Mouse (Mus musculus): ENCODE measurements at regions not wholly inside any gene's neighbourhood (a gene's known extent, or its start where the extent isn't known, plus 50 kb on each side); places are given as distances from the start of the nearest gene placed in this dataset.

DNA sequence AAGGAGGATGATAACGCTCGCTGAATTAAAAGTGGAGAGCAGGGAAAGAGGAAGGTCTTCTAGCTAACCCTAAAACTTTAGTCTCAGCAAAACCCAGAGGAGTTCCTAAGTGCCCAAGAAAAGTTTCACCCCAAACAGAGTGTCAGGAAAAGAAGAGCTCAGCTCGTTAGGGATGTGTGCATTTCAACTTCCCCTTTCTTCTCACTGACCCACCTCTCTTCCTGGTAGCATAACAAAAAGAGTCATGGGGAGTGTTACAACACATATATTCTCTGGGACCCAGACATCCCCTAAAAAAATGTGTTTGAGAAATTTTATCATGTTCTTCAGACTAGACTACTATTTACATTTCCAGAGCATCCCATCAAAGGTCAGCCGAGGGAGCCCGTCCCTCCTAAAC is 432.6 kb downstream of the Mctp2 start:
- peak; percentile 93 for ATAC-seq (replicated peaks; ENCODE audit: poor library complexity, severe bottlenecking)

- no peak for ATAC-seq (replicated peaks; ENCODE audit: poor library complexity, severe bottlenecking)
Observed at GRCm38 (mm10) chr7:71872912-71873311, 433.5 kb downstream of the Mctp2 start.

DNA sequence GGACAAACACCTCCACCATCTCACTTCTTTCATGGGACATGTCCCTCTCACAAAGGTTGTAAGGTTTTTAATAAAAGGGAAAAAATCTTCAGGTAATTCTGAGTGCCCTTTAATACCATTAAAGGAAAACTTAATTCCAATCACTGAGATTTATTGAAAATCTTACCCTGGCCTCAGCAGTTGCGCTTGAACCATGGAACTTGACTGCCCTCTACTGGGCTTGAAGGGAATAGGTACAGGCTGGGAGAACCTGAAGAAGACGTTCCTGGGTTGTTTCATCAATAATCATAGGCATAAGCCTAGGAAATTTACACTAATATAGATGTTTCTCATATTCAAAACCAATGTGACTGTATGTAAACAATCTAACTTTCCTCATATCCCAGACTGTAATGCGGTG is 439.3 kb downstream of the Mctp2 start:
- peak; percentile 87 for ATAC-seq (replicated peaks; ENCODE audit: poor library complexity, severe bottlenecking)

DNA sequence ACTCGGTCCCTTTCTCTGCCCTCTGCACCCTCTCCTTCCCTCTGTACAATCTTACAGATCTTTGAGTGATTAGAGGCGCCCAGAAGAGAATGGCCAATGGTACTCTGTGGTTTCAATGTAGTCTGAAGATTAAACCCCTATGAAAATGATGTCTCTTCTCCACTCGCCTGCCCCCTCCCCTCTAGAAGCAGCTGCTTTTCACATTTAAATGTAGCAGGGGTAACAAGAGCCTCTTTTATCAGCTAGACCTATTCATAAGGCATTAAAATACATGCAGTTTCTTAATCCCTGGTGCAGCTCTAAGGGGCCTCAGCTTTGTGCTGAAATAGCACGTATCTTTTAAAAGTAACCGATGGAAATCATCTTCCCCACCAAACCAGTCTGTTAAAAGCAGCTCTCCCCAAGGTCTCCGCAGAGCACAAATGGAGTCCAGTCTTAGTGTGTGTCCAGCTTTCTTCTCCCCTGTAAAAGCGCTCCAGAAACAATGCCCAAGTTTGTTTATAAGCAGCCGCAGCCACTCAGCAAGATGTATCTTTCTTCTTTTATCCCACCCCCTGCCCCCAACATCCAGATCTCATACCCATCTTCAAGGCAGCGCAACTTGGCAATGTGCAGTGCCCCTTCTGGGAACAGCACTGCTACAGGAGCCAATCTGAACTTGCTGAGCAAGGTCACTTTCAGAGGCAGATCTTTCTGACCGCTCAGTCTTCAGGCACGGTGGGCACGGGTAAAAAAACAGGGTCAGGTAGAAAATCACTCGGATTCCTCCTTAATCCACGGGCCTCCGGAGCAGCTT is 440.8 kb downstream of the Mctp2 start:
- no peak for ATAC-seq (replicated peaks; ENCODE audit: poor library complexity, severe bottlenecking)

DNA sequence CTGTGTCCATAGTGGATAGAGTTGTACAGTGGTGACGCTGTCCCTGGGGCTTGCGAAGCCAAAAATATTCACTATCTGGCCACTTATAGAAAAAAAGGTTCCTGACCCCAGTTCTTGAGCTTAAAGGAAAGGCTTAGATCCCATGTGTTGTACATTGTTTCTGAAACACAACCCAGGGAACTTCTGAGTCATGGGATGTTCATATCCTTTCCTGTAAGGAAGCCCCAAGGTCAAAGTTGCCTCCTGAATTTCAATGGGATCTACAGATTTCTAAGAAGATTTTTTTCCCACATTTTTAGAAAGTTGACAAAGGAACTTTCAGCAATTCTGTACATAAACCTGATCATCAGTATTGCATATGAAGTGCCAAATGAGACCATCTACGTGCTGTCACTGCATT is 453.5 kb downstream of the Mctp2 start:
- ATAC-seq (replicated peaks; ENCODE audit: poor library complexity, severe bottlenecking) = no peak

DNA sequence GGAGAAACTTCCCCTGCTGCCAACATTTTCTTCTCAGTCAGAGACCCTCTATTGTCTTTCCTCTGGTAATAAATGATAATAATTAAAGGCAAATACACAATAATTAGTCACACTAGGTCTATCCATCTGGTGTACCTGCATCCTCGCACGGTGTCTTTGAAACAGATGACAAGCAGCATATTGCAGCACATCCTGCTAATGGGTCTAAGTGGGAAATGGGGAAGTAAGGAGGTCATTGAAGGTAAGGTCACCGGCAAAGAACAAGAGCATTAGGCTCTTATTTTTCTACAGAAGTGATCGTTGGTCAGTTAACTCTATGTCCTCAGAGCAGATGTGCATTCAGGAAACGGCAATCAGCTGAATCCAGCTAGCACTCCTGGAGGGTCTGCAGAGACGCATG is 457.2 kb downstream of the Mctp2 start:
- no peak for ATAC-seq (replicated peaks; ENCODE audit: poor library complexity, severe bottlenecking)

GRCm38 (mm10) chr7:71837845-71838244 is 468.6 kb downstream of the Mctp2 start:
- no peak for ATAC-seq (replicated peaks; ENCODE audit: poor library complexity, severe bottlenecking)

DNA sequence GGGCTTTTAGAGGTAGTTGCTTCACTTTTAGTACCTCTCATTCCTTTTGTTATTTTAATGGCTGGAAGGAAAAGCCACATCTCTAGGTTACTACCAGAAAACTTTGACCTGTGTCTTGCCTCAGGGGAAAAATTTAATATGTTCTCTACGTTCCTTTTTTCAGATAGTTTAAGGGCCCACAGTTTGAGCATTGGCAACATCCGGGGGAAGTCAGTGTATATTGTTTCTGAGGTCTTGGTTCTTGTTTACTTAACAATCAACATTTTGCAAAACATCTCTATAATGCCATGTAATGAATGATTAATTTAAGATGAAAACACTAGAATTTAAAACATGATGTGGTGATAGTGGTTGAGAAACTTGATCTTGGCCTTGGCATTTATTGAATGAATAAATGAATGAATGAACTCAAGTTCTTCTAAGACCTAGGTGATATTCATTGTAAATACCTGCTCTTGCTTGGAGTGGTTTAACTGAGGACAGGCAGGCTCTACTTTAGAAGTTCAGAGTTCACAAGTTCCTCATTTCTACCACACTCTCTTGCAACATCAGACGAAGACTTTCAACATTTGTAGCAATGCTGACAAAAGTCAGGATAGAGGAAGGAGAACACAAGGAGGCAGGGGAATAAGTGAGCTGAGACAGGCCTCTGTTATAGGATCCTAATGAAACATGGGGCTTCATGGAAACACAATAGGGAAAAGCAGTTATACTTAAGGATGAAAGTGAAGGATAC is 474.4 kb downstream of the Mctp2 start:
- ATAC-seq (replicated peaks; ENCODE audit: poor library complexity, severe bottlenecking) = peak; percentile 98

DNA sequence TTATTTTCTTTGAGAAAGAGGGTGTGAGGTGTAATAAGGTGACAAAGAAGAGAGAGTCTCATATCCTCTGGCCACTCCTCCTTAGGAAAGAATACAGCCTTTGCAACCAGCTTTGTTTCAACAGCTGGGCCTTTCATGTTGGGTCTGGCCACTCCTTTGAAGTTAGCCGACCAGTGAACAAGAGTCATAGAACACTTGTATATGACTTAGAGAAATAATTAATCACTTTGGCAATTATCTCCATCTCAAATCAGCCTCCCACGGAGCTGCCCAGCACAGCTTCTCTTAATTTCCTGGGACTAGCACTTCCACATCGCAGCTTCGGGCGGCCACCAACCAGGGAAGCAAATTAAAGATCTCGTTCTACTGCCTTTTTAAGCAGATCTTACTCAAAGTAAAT is 476.8 kb downstream of the Mctp2 start:
- no peak for ATAC-seq (replicated peaks; ENCODE audit: poor library complexity, severe bottlenecking)

GRCm38 (mm10) chr7:71816138-71816537 is 464.9 kb upstream of the Gm10295 start:
- ATAC-seq (replicated peaks; ENCODE audit: poor library complexity, severe bottlenecking) = no peak

DNA sequence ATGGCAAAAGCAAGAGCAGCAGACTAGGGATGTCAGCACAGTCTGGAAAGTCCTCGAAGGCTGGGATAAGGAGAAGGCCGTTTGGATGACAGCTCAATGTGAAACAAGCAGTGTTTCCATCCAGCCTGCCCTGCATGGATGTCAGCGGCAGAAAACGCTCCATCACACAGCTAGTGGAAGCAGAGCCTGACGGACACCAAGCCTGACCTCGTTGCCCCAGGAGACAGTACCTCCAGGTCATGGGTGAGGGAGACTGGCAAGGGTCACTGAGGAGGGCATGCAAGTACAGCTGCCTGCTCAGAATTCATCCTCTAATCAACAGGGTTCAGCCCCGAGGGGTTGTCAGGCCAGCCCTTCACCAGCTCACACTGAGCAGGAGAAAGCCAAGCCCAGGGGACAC is 442.9 kb upstream of the Gm10295 start:
- no peak for ATAC-seq (replicated peaks; ENCODE audit: poor library complexity, severe bottlenecking)

DNA sequence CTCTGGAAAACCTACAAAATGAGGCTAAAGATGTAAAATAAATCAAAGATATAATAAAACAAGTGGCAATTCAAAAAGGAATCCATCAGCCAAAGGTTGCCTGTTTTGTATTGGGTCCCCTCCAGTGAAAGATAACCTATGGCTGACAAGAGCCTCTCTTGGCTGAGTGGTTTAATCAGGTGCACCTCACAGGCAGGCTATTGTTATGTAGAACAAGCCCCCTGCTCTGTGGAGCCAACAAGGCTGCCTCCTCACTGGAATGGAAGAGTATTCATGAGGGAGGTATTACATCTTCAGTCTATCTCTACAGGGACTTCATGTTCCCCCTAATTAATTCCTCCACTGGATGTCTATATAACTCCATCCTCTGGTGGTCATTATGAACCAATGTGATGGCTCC is 437.1 kb upstream of the Gm10295 start:
- no peak for ATAC-seq (replicated peaks; ENCODE audit: poor library complexity, severe bottlenecking)

- no peak for ATAC-seq (replicated peaks; ENCODE audit: poor library complexity, severe bottlenecking)
Observed at GRCm38 (mm10) chr7:71782496-71782895, 431.2 kb upstream of the Gm10295 start.

DNA sequence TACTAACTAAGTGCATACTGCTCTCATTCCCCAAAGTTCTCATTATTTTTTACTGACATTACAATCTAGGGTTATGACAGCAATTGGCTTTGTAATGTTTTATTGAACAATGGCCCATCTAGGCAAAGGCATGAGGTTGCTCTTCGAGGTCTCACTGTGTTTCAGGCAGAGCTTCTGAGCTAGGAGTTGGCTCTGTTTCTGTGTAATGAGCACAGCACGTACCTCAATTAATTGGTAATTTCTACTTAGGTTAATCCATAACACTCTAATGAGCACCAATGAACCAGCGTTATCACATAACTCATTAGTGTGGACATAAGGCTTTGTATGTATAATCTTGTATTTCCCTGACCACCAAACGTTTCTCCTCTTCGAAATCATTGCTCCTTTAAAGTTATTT is 398.6 kb upstream of the Gm10295 start:
- ATAC-seq (replicated peaks; ENCODE audit: poor library complexity, severe bottlenecking) = no peak

- ATAC-seq (replicated peaks; ENCODE audit: poor library complexity, severe bottlenecking) = no peak
Observed at GRCm38 (mm10) chr7:71746118-71746897, 395.0 kb upstream of the Gm10295 start.

GRCm38 (mm10) chr7:71728509-71728908 is 377.2 kb upstream of the Gm10295 start:
- ATAC-seq (replicated peaks; ENCODE audit: poor library complexity, severe bottlenecking) = no peak

DNA sequence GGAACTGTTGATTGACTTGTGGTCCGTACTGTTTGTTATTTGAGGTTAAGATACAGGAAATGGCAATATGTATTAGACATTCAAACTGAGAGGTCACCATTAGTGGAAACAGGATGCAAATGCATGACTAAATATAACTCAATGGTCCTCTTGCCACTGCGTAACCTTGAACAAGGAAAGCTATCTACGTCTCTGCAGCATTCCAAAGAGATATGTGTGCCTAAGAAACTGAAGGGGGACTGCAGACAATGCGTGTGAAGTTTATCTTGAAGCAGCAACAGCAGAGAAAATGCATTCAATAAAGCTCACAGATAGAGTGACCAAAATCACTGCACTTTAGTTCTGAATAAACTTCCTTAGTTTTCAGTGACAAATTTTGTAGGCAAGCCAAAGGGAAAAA is 356.9 kb upstream of the Gm10295 start:
- no peak for ATAC-seq (replicated peaks; ENCODE audit: poor library complexity, severe bottlenecking)

DNA sequence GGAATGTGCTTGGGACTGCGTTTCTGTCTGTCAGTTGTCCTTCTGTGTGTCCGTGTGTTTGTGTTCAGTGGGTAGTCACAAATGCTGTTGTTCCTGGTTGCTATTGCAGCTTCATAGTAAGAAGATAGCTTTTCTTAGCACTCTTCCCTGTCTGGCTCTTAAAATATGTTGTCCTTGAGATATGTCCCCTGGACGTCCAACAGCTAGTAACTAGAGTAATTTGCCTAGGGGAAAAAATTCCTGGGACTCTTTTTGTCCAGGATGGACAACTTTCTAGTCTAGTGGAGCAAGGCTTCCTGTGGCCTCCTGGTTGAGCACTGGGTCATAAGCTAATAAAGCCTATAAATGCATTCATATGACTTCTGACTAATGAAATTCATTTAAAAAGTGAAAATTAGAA is 354.9 kb upstream of the Gm10295 start:
- ATAC-seq (replicated peaks; ENCODE audit: poor library complexity, severe bottlenecking) = no peak

DNA sequence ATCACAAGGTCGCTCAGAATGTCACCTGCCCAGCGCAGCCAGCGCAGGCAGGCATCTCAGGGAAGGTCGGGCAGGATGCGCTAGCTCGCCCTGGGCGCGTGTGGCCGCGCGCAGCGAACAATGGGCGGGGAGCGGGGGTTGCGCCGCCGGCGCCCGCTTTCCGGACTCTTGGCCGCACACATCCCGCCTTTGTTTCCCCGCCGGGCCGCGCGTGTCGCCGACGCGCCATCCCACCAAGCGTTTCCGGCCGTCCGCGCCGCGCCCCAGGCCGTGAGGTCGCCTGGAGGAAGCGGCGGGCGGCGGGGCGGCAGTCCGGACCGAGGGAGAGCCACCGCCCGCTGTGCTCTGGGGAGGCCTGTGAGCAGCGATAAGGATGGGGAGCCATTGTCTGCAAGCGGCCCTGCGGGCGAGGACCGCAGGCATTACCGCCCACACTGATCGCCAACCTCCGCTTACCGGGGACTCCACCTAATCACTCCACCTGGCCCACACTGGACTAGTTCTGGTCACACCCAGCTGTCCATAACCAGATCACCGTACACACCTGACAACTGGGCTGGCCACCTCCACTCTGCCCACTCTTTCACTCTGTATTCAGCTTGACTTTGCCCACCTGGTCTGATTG is 354.3 kb upstream of the Gm10295 start:
- peak; percentile 59 for ATAC-seq (replicated peaks; ENCODE audit: poor library complexity, severe bottlenecking)

DNA sequence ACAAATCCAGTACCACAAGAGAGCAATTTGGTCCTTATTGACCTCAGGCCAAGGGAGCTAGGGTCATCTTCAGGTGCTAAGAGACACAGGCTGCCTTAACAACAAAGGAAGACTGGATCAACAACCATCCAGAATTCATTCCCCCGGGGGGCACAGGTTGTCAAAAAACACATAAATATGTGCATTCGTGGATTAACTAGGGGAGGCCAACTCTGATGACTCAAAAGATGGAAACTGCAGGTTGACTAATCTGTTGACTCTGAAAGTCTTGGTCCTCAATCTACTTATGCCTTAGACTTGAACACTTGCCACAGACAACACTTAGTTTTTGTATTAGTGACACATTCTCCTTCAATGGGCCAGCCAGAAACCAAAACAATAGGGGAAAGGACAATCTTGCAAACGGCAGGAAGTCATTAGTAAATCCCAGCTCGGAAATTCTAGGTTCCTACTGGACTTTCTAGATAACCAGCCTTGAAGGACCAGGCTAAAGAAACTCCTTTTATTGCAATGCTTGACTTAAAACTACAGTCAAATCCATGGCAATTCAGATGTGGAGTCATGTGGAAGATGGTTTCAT is 353.5 kb upstream of the Gm10295 start:
- no peak for ATAC-seq (replicated peaks; ENCODE audit: poor library complexity, severe bottlenecking)
